Mouse (Mus musculus): ENCODE measurements around the gene Eprs. TPM values are rescaled to one million over a fixed set of nuclear protein-coding genes. Genes with fewer than 3 reads are reported as not detected.
"Not testable (repeated sequence)": the region's sequence is repeated elsewhere in the genome, so short reads cannot be mapped to it uniquely, and the experiment has no call there.

The Eprs gene
- 100 to 1,000 TPM in 1 of 2 experiments, 10 to 100 TPM in 1; 98.2 to 108 TPM for total RNA-seq (2021)
- long read RNA-seq, experiment 1, full-length matches to known transcripts = 18 of 26 reads
- long read RNA-seq, experiment 1, partial matches to known transcripts = 5 of 26 reads
- long read RNA-seq, experiment 1, other reads (novel, unspliced or antisense) = 3 of 26 reads
- long read RNA-seq, experiment 2, full-length matches to known transcripts = 182 of 243 reads
- long read RNA-seq, experiment 2, partial matches to known transcripts = 33 of 243 reads
- long read RNA-seq, experiment 2, other reads (novel, unspliced or antisense) = 28 of 243 reads

DNA sequence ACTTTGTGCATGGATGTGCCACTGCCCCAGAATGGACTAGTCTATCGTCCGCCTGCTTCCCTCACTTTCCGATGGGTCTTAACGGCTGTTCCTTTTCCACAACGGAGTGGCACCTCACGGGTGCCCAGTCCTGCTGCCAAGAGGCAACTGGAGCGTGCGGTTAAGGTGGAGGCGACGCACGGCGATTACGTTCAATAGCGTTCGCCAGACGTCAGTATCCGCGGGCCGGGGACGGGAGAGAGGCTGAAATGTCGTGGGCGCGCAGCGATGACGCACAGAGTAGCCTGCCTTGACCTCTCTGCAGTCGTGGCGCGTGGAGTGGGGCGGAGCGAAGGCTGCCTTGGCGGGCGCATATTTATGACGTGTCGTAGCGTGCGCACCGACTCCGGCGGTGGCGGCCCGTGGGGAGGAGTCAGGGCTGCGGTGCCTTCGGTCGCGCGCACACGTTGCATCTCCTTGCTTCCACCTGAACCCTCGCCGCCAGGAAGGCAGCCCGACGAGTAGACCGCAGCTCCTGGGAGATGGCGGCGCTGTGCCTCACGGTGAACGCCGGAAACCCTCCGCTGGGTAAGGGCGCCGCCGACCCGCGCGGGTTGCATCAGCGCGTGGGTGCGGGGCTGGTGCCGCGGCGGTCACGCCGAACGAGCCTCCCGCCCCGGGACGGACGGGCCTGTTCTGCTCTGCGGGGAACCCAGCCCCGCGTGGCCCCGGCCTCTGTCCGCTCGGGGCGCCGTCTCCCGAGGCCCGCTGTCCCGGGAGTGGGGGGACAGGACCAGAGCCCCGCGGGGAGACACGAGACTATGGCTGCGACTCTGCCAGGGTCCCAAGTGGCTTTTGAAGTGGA lies at the start of gene Eprs:
Gene Eprs, plus strand, starts transcription at position 368 of the 844 bp plus-strand sequence.
- peak; percentile 95 for DNase-seq (ENCODE audit: low spot score in 2 of 2)

DNA sequence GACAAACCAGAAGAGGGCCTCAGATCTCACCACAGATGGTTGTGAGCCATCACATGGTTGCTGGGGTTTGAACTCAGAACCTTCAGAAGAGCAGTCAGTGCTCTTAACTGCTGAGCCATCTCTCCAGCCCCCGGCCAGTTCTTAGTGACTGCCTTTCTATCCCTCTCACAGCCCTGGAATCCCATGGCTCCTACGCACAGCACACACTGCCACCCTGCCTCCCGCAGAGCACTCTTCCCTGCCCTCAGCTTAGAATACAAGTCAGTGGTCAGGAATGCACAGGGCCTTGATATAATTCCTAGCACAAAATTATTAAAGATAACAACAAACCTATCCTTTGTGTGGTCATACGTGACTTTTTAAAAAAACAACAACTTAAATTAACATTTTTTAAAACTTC lies 48.3 kb upstream of the Eprs start:
- no peak for DNase-seq (ENCODE audit: low spot score in 2 of 2)

DNA sequence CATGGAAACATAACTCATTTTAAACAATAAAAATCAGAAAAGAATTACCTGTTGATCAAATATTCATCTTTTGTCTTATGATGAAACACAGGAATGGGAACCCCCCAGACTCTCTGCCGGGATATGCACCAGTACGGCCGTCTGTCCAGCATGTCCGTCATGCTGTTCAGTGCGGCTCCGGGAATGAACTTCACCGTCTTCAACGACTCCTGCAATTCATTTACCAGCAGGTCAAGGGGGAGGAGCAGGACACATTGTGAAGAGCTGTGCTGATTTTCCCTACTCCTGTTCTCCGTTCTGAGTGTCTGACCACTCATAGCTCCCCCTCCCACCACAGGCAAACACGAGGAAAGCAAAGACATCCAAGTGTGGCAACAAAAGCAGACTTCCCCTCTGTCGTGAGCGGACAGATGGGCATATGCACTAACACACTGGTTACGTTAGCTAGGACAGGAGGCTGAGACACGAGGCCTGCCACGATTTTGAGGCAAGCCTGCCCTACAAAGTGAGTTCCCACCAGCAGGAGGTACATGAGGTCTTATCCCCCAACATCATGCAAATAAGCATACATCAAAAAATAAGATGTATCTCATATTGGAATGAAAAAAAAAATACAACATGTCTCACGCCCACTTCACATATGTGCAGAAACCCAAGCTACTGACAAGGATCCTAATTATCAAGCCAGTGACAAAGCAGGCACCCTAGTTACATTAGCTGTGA lies 46.8 kb upstream of the Eprs start:
- no peak for DNase-seq (ENCODE audit: low spot score in 2 of 2)

DNA sequence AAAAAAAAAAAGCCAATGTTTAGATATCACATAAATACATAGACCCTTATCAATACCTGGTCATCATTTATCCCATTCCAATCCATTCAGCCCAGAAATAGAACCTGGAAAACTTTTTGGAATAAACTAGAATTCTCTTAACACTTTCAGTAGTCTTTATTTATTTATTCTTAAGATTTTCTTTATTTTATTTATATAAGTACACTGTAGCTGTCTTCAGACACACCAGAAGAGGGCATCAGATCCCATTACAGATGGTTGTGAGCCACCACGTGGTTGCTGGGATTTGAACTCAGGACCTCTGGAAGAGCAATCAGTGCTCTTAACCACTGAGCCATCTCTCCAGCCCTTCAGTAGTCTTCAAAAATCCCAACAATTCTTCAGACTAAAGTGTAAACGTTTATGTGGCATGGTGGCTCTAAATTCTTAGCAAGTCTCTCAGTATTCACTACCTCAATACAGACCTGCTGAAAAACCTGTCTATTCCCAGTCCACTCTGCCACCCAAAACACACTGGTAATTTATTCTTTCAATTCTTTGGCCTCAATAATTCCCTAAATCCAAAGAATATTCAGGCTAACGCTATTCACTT lies 35.0 kb upstream of the Eprs start:
- DNase-seq (ENCODE audit: low spot score in 2 of 2) = not testable (repeated sequence)

DNA sequence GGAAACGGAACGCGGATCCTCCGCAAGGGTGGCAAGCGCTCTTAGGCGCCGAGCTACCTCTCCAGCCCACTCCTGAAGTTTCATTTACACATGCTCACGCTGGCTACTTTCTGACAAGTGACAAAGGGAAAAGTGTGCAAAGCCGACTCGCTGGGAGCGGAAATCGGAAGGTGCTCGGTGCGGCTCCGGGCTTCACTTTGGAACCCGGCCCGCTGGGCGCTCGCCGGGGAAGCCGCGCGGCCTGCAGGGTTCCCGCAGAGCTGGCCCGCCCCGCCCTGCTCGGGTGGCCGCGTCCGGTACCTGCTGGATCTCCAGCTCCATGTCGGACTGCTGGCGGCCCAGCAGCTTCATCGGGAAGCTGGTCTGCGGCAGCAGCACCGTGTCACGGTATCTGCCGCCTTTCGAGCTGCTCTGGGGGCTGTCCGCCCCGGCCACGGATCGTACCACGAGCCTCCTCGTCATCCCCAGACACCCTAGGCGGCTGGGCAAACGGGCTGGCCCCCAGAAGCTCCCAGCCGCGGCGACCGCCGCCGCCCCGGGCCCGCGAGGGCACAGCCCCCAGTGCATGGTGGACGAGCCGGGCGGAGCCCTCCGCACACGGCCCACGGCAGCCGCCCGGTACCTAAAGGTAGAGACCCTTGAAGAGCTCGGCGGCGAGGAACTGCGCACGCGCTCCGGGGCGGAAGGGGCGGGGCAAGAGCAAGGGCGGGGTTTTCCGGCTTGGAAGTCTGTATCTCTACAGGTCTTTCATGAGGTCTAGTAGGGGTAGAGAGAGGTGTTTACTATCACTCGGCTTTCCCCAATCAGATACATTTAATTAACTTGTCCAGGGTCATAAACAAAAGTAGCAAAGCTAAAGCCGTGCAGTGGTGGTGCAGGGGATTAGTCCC lies 33.9 kb upstream of the Eprs start, which contains the start of gene Iars2:
Gene Iars2, minus strand, starts transcription at position 676 of the 890 bp plus-strand sequence.
- peak; percentile 87 to 89 for DNase-seq (ENCODE audit: low spot score in 2 of 2)

DNA sequence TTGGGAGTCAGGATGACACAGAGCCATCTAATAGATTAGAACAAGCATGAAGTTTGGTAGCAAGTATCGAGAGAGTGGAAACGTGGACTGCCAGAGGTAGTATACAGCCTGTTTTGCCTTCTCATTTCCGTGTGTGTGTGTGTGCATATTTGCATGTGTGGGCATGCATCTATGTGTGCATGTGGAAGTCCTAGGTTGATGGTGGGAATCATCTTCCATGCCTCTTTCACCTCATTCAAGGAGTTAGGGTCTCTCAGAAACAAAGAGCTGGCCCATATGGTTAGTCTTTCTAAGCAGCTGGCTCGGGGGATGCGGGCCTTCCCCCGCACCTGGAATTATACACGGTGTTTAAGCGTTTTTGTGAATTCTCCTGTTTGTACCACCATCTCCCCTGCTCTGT lies 33.0 kb upstream of the Eprs start:
- DNase-seq (ENCODE audit: low spot score in 2 of 2) = no peak

DNA sequence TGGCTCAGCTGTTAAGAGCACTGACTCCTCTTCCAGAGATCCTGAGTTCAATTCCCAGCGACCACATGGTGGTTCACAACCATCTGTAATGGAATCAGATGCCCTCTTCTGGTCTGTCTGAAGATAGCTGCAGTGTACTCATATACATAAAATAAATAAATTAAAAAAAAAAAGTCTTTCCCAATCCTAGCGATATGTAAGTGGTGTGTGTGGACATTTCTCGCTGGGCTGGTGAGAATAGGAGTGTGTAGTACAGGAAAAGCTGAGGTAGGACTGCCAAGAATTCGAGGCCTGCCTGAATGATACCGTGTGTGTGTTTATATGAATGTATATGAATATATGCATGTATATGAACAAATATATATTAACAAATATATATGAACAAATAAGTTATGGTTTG lies 31.5 kb upstream of the Eprs start:
- no peak for DNase-seq (ENCODE audit: low spot score in 2 of 2)

DNA sequence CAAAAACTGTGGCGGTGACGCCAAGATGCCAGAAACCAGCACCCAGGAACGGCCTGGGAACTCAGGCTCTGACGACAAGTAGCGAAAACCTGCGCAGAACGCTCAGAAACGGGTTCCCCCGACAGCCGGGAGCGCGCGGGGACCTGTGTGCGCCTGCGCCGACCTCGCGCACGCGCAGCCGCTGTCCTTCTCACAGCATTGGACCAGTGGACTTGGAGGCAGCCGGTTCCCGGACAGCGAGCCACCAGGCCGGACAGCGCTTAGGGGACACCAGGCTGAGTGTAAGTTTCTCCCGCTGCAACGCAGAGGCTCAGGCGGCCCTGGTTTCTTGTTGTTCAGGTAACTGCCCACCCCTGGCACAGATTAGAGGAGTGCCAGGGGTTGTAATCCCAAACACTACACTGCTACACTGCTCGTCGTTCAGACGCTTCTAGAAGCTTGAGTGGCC lies 30.8 kb upstream of the Eprs start, which contains the start of gene Bpnt1:
Gene Bpnt1, plus strand, starts transcription at position 167 of the 448 bp plus-strand sequence.
- DNase-seq (ENCODE audit: low spot score in 2 of 2) = peak; percentile 74 to 79

DNA sequence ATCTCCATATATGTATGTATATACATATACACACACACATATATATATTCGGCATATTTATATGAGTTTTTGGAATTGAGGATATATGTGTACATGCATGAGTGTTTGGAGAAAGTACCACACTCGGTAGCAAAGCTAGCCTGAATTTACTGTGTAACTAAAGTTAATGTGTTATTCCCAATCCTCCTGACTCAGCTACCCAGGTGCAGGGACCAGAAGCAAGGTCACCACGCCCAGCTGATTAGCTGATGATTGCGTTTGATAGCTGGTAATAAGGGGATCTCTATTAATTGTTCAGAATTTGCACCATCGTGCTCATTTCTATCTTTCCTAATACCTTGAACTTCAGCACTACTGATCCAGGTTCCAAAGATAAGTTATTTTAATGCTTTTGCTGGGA lies 29.2 kb upstream of the Eprs start:
- no peak for DNase-seq (ENCODE audit: low spot score in 2 of 2)

DNA sequence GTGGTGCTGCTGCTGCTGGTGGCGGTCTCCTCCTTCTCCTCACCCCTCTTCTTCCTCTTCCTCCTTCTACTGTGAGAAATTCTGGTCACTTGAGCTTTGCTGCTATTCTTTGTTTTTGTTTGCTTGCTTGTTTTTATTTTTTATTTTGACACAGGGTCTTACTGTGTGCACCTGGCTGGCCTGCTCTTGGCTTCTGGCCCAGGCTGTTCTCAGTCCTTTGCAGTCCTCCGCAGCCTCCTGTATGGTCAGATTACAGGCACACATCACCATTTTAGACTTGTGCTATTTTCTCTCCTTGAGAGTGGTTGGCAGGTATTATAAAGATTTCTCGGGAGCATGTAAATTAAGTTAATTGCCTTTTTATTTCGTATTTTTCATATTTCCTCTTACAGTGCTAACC lies 28.7 kb upstream of the Eprs start:
- DNase-seq (ENCODE audit: low spot score in 2 of 2) = no peak

DNA sequence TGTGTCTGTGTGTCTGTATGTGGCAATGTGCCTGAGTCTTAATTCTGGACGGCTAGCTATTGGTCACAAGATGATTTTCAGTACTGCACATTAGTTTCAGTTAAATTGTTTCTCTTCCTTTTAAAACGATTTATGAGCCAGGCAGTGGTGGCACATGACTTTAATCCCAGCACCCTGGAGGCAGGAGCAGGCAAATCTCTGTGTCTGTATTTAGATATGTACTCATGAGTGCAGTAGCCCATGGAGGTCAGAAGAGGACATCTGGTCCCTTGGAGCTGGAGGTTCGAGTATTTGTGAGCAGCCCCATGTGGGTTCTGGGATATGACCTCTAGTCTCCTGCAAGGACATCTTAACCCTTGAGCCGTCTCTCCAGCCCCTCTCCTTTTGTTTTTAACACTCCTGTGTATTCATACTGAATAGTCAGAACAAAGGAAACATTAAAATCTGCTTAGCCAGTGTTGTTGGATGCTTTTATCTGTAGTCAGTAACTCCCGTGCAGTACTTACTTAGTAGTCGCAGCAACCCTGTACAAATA lies 27.5 kb upstream of the Eprs start:
- no peak for DNase-seq (ENCODE audit: low spot score in 2 of 2)

DNA sequence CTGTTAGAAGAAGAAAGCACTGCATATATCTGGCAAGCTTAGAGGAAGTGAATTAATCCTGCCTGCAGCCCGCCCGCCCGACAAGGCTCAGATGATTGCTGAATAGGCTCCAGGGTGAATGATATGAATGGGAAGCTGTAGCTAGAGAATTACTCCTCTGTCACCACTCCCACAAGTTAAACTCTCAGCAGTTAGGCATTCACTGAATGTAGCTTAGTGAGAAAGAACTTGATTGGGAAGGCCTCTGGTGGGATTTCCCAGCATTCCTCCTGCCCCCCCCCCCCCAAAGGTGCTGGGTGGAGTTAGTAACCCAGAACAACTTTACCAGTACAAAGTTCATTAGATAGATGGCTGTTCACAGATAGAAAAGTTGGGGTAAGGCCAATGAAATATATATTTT lies 26.3 kb upstream of the Eprs start:
- no peak for DNase-seq (ENCODE audit: low spot score in 2 of 2)

DNA sequence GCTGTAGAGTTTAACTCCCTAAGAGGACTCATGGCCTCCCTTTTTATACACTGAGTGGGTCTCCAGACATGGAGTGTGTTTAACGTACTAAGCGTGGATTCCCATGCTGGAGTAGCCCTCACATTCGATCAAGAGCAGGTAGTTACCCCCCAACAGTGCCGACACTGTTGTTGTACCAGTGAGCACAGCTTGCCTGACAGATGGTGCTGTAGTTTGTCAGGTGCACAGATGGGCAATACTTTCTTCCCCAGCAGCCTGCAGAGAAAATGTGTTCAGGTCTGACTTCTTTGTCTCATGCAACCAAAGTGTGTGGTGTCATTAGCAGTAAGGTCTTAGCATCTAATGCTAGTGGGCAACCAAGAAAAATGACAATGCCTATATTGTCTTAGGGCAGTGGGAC lies 20.4 kb upstream of the Eprs start:
- DNase-seq (ENCODE audit: low spot score in 2 of 2) = no peak

DNA sequence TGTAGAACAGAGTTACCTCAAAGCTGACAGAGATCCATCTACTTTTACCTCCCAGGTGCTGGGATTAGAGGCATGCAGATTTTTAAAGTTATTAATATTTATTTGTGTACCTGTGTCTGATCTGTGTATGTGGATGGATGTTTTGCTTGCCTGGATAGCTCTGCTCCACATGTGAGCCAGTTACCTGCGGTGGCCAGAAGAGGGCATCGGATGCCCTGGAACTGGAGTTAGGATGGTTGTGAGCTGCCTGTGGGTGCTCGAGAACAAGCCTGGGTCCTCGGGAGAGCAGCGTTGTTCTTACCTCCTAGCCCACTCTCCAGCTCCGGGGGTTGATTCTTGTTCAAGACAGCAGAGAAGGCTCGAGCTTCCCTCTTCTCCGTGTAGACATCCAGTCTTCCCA lies 19.4 kb upstream of the Eprs start:
- DNase-seq (ENCODE audit: low spot score in 2 of 2) = no peak

DNA sequence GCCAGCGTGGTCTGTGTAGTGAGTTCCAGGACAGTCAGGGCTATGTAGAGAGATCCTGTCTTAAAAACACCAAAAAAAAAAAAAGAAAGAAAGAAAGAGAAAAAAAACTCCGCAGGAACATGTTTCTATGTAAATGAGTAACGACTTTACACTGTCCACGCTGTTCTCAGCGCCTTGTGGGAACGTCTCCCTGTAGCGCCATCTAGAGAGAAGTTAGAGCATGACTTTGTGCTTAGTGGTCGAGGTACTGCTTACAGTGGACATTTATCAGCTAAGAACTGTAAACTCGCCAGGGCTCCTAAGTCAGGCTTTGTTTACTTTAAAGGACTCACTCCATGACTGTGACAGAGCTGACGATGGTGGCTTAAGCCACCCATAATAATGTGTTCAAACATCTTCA lies 16.7 kb upstream of the Eprs start:
- DNase-seq (ENCODE audit: low spot score in 2 of 2) = no peak

DNA sequence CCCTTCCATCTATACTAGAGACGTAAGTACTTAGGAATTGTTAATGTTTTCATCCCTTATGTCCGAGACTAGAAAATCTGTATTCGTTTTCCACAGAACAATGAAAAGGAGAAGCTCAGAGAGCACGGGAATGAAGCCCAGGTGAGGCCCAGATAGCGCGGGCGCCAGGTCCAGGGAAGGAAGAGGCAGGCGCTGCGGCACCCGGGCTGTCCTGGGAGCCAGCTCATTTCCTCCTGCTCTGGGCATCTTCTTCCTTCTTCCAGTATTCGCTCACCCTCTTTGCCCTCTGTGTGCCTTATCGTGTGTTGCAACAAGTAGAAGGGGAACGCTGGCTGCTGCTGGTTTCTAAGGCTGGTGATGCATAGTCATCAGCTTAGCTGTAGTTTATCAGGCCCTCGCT lies 13.1 kb upstream of the Eprs start:
- DNase-seq (ENCODE audit: low spot score in 2 of 2) = no peak

DNA sequence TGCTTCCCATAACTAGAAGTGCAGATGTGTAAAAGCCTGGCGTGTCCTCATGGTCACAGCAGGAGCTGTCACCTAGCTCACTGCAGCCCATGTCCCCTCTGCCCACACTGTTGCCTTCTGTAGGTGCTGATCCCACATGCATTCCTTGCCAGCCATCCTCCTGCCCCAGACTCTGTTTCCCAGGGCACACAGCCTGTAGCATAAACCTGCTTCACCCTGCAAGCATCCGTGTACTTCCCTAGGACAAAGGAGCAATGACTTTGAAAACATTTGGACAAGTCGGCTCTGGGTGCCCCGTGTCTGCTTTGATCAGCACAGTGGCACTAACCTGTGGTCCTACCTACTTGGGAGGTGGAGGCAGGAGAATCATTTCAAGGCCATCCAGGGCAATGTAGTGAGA lies 12.2 kb upstream of the Eprs start:
- no peak for DNase-seq (ENCODE audit: low spot score in 2 of 2)

DNA sequence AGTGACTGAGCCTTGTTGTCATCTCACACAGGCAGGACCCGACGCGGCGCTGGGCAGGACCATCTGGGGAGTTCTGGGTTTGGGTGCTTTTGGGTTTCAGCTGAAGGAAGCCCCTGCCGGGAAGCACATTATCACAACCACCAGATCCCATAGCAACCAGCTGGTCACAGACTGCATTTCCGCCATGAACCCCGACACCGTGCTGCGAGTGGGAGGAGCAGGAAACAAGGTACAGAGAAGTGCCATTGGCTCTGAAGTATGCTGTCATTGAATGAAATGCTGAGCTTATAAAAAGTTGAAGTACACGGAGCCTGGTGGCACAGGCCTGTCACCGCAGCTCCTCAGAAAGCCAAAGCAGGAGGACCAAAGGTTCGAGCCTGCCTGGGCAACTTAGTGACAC lies 10.7 kb upstream of the Eprs start:
- no peak for DNase-seq (ENCODE audit: low spot score in 2 of 2)

DNA sequence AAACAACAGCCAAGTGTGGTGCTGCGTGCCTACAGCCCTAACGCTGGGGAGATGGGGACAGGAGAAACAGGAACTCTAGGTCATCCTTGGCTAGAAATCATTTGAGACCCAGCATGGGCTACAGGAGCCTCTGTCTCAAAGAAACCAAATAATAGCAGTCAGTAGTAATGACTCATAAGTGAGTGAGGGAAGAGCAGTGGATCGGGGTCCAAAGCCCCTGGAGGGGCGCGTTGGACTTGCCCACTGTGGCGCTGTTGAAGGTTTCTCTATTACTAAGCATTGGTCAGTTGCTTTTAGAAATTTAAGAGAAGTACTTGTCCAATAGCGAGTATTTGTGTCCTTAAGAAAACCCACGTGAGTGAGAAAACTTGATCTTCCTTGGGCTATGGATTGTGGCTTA lies 9.5 kb upstream of the Eprs start:
- DNase-seq (ENCODE audit: low spot score in 2 of 2) = no peak

DNA sequence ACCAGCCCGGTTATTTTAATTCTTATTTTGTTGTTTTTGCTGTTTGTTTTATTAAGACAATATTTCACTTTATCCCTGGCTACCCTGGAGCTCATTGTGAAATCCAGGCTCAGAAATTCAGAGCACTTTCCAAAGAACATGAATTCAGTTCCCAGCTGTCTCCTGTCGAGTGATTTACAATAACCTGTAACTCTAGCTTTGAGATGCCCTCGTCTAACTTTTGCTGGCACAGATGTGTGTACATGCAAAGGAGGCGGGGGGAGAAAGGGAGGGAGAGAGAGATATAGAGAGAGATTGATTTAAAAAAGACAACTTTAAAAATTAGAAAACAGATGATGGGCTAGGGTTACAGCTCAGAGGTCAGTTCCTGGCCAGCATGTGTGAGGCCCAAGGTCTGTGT lies 8.1 kb upstream of the Eprs start:
- DNase-seq (ENCODE audit: low spot score in 2 of 2) = no peak
